Mouse (Mus musculus) bone marrow macrophage, adult 2 months (primary cell): Measurements from ENCODE around the gene Bdh1.

Experiments
- CTCF ChIP-seq: IDR thresholded peaks from 2 replicates; pipeline ENCODE4 v1.5.1; 2012; ENCODE audit warnings: low read depth, mild to moderate bottlenecking, low read length, moderate library complexity
- POLR2A ChIP-seq: IDR thresholded peaks from 2 replicates; pipeline ENCODE4 v1.6.1; 2012; ENCODE audit warnings: mild to moderate bottlenecking, low read depth, low read length, borderline replicate concordance

GRCm38 (mm10) chr16:31465630-31466029 is 43.5 kb downstream of the Bdh1 start:
- TF ChIP-seq CTCF (no peak), POLR2A (no peak)
